Mouse (Mus musculus) stomach, embryonic 15.5 days (tissue): ENCODE measurements around the gene Spag5. TPM values are rescaled to one million over a fixed set of nuclear protein-coding genes. Genes with fewer than 3 reads are reported as not detected.

ENCODE experiments used
- ATAC-seq: fragments of 200-750 bp; cut with Nextera tagmentation; 2 replicates; pipeline ENCODE4 v1.8.0; 2017; ENCODE audit warnings: low read depth, moderate number of reproducible peaks, moderate TSS enrichment; ENCODE audit not compliant: insufficient read depth, low FRiP score
- H3K27ac ChIP-seq: fragments of 300-500 bp; sonication (generic); 2 replicates; pipeline ENCODE4 v1.5.1; 2015; ENCODE audit warnings: mild to moderate bottlenecking, inconsistent platforms
- H3K27me3 ChIP-seq: fragments of 300-500 bp; sonication (generic); replicated peaks from 2 replicates; pipeline ENCODE4 v1.6.1; 2015; ENCODE audit warnings: inconsistent platforms
- H3K36me3 ChIP-seq: fragments of 300-500 bp; sonication (generic); 2 replicates; pipeline ENCODE4 v1.6.1; 2015; ENCODE audit warnings: inconsistent platforms
- H3K4me1 ChIP-seq: fragments of 300-500 bp; sonication (generic); 2 replicates; pipeline ENCODE4 v1.6.1; 2015; ENCODE audit warnings: inconsistent platforms
- H3K4me2 ChIP-seq: fragments of 300-500 bp; sonication (generic); 2 replicates; pipeline ENCODE4 v1.6.1; 2015; ENCODE audit warnings: mild to moderate bottlenecking, inconsistent platforms
- H3K4me3 ChIP-seq: fragments of 300-500 bp; sonication (generic); replicated peaks from 2 replicates; pipeline ENCODE4 v1.5.1; 2015; ENCODE audit warnings: inconsistent platforms
- H3K9ac ChIP-seq: fragments of 300-500 bp; sonication (generic); 2 replicates; pipeline ENCODE4 v1.6.1; 2015; ENCODE audit warnings: inconsistent platforms
- H3K9me3 ChIP-seq: fragments of 300-500 bp; sonication (generic); 2 replicates; pipeline ENCODE4 v1.6.1; 2016; ENCODE audit warnings: inconsistent platforms
- WGBS: fragments of 180-500 bp; shearing (Covaris S2); methylation state at CpG from one replicate; pipeline ENCODE4 v1.1.7; 2015; 5-methylcytosine and 5-hydroxymethylcytosine counted together
- polyA plus RNA-seq: library from polyadenylated mRNA; unstranded; fragments of >200 nt; fragmentation: Nextera tagmentation; extraction: Ambion mirVana; gene quantifications from 2 replicates; pipeline ENCODE4 v1.2.1, GENCODE M21; 2015

Gene Spag5
- polyA plus RNA-seq, 1 experiment from 2014 or later, result 34.6 TPM

- ATAC-seq, result no peak
- no peaks in the 10 kb centered on the region for H3K9me3 ChIP-seq
- no peak overlapping the region for H3K4me3 ChIP-seq
- peaks cover 23% of the 10 kb centered on the region for H3K4me1 ChIP-seq
- H3K27ac ChIP-seq, result no peak overlapping the region
- H3K4me2 ChIP-seq, result no peak overlapping the region
- peaks cover 8% of the 10 kb centered on the region; the same call in 1 of the 2 replicates for H3K36me3 ChIP-seq
- no peak overlapping the region for H3K9ac ChIP-seq
- H3K27me3 ChIP-seq, result no peaks in the 10 kb centered on the region
- WGBS, result 94% methylated on average over 12 of the region's 12 CpGs
Measured at GRCm38 (mm10) chr11:78324965-78325364, 23.6 kb downstream of the Spag5 start.

GRCm38 (mm10) chr11:78327215-78327614, 25.9 kb downstream of the Spag5 start:
- no peak for ATAC-seq

DNA sequence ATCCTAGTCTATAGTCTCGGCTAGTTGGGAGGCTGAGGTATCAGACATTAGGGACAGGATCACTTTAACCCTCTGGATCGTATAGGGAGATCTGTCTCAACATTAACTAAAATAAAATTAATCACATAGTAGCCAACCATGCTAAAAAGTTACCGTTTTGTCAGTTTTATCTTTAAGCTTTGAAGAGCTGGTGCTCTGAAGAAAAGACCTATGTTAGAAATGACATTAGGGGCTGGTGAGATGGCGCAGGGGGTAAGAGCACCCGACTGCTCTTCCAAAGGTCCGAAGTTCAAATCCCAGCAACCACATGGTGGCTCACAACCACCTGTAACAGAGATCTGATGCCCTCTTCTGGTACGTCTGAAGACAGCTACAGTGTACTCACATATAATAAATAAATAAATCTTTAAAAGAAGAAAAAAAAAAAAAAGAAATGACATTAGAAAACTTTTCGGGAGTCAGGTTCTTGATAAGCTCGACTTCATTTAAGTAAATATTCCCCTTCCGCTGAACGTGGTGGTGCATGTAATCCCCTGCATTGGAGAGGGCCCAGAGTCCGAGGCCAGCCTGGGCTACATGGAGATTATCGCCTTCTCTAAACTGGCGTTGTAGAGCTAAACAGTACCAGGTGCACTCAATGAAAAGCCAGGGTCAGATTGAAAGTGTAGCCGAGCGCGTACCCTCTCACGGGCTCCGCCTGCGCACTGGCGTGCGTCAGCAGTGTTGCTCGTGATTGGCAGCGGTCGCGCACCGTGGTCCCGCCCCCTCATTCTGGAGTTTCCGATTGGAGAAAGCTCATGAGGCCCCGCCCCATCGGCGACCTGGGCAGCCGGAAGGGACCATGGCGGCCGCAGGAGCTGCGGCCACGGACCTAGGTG, 26.5 kb downstream of the Spag5 start, which contains the start of gene Pigs:
TSS of gene Pigs (plus strand) at position 782 of the 878 bp plus-strand sequence.
- H3K27ac ChIP-seq, result peak within 1 kb of the TSS; percentile 62; the same call in 1 of the 2 replicates
- H3K4me2 ChIP-seq, result peak within 1 kb of the TSS; percentile 94
- ATAC-seq, result peak; percentile 95
- peaks cover 2% of the 10 kb centered on the region; the same call in 1 of the 2 replicates for H3K36me3 ChIP-seq
- H3K4me3 ChIP-seq, result peak within 1 kb of the TSS; percentile 84
- WGBS, result 11% methylated on average over 37 of the region's 37 CpGs
- no peaks in the 10 kb centered on the region for H3K27me3 ChIP-seq
- H3K4me1 ChIP-seq, result peaks cover 16% of the 10 kb centered on the region; the same call in 1 of the 2 replicates
- H3K9ac ChIP-seq, result peak within 1 kb of the TSS; percentile 85
- no peaks in the 10 kb centered on the region for H3K9me3 ChIP-seq

More at GRCm38 (mm10) chr11:78327215-78327614, 25.9 kb downstream of the Spag5 start:
- peaks cover 20% of the 10 kb centered on the region for H3K4me1 ChIP-seq
- H3K9me3 ChIP-seq, result no peaks in the 10 kb centered on the region
- H3K27me3 ChIP-seq, result no peaks in the 10 kb centered on the region
- no peak overlapping the region for H3K4me2 ChIP-seq
- 89% methylated on average over 4 of the region's 4 CpGs for WGBS
- no peaks in the 10 kb centered on the region for H3K36me3 ChIP-seq
- no peak overlapping the region for H3K4me3 ChIP-seq
- H3K9ac ChIP-seq, result no peak overlapping the region
- no peak overlapping the region for H3K27ac ChIP-seq

DNA sequence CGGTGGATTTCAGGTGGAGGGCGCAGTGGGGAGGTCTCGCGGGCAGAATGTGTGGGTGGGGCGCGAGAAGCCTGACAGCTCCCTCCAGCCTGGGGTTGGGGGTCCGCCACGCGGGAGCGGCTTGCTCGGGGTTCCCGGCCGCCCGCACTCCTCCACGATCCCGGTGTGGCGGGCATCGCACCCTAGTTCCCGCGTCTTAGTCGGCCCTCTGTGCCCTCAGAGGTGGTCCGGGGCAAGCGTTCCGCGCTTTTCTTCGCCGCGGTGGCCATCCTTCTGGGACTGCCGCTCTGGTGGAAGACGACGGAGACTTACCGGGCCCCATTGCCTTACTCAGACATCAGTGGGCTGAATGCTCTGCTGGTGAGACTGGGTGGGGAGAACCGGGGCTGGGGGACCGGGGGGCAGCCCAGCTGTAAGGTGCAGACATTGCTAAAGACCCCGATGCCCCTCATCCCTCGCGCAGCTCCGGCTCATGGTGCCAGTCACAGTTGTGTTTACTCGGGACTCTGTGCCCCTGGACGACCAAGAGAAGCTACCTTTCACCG, 27.3 kb downstream of the Spag5 start:
- under 1% methylated on average over 41 of the region's 41 CpGs for WGBS
- H3K9ac ChIP-seq, result peak overlapping the region; percentile 85
- ATAC-seq, result peak; percentile 67
- no peaks in the 10 kb centered on the region for H3K27me3 ChIP-seq
- peaks cover 3% of the 10 kb centered on the region; the same call in 1 of the 2 replicates for H3K36me3 ChIP-seq
- peak overlapping the region; percentile 84 for H3K4me3 ChIP-seq
- no peak overlapping the region for H3K27ac ChIP-seq
- H3K4me2 ChIP-seq, result peak overlapping the region; percentile 94
- H3K4me1 ChIP-seq, result peaks cover 8% of the 10 kb centered on the region; the same call in 1 of the 2 replicates
- H3K9me3 ChIP-seq, result no peaks in the 10 kb centered on the region

- H3K36me3 ChIP-seq, result peaks cover 11% of the 10 kb centered on the region
Measured at GRCm38 (mm10) chr11:78332676-78333075, 31.3 kb downstream of the Spag5 start.

GRCm38 (mm10) chr11:78333992-78334391, 32.7 kb downstream of the Spag5 start:
- WGBS, result 88% methylated on average over 5 of the region's 5 CpGs

More at GRCm38 (mm10) chr11:78332676-78333075, 31.3 kb downstream of the Spag5 start:
- Histone ChIP-seq H3K27me3 (no peaks in the 10 kb centered on the region), H3K4me2 (no peak overlapping the region), H3K4me3 (no peak overlapping the region), H3K27ac (no peak overlapping the region), H3K9ac (no peak overlapping the region), H3K9me3 (no peaks in the 10 kb centered on the region), H3K4me1 (peaks cover 7% of the 10 kb centered on the region; the same call in 1 of the 2 replicates)
- no peak for ATAC-seq
- 93% methylated on average over 12 of the region's 12 CpGs for WGBS

GRCm38 (mm10) chr11:78337040-78337439, 35.7 kb downstream of the Spag5 start:
- ATAC-seq, result no peak

More at GRCm38 (mm10) chr11:78333992-78334391, 32.7 kb downstream of the Spag5 start:
- Histone ChIP-seq H3K9me3 (no peaks in the 10 kb centered on the region), H3K4me3 (no peak overlapping the region), H3K27me3 (no peaks in the 10 kb centered on the region), H3K27ac (no peak overlapping the region), H3K4me1 (peaks cover 4% of the 10 kb centered on the region; the same call in 1 of the 2 replicates), H3K9ac (no peak overlapping the region), H3K4me2 (no peak overlapping the region), H3K36me3 (peaks cover 16% of the 10 kb centered on the region)
- no peak for ATAC-seq

GRCm38 (mm10) chr11:78341702-78342101, 40.4 kb downstream of the Spag5 start:
- H3K36me3 ChIP-seq, result peaks cover 13% of the 10 kb centered on the region
- no peaks in the 10 kb centered on the region for H3K9me3 ChIP-seq
- 80% methylated on average over 12 of the region's 12 CpGs for WGBS
- no peak overlapping the region for H3K4me2 ChIP-seq
- peaks cover 35% of the 10 kb centered on the region for H3K4me1 ChIP-seq
- H3K4me3 ChIP-seq, result no peak overlapping the region
- H3K27me3 ChIP-seq, result no peaks in the 10 kb centered on the region
- no peak overlapping the region for H3K9ac ChIP-seq
- no peak overlapping the region for H3K27ac ChIP-seq
- no peak for ATAC-seq

More at GRCm38 (mm10) chr11:78337040-78337439, 35.7 kb downstream of the Spag5 start:
- Histone ChIP-seq H3K9ac (no peak overlapping the region), H3K27me3 (no peaks in the 10 kb centered on the region), H3K27ac (no peak overlapping the region), H3K4me3 (no peak overlapping the region), H3K4me1 (no peaks in the 10 kb centered on the region), H3K4me2 (no peak overlapping the region), H3K36me3 (peaks cover 25% of the 10 kb centered on the region), H3K9me3 (no peaks in the 10 kb centered on the region)
- WGBS, result 94% methylated on average over 8 of the region's 8 CpGs

- Histone ChIP-seq H3K4me1 (peaks cover 41% of the 10 kb centered on the region), H3K9me3 (no peaks in the 10 kb centered on the region), H3K9ac (peak within 1 kb of the TSS; percentile 90), H3K4me3 (peak within 1 kb of the TSS; percentile 82), H3K27ac (peak within 1 kb of the TSS; percentile 79), H3K4me2 (peak within 1 kb of the TSS; percentile 89), H3K27me3 (no peaks in the 10 kb centered on the region), H3K36me3 (peaks cover 12% of the 10 kb centered on the region)
- WGBS, result under 1% methylated on average over 63 of the region's 66 CpGs
- ATAC-seq, result peak; percentile 84
Measured at GRCm38 (mm10) chr11:78343381-78344327, 42.3 kb downstream of the Spag5 start, which contains the start of gene Unc119. Gene Unc119 (plus strand): TSS chr11:78343482.

GRCm38 (mm10) chr11:78344328-78344889, 43.1 kb downstream of the Spag5 start:
- no peak overlapping the region; the same call in 1 of the 2 replicates for H3K9ac ChIP-seq

More at GRCm38 (mm10) chr11:78344328-78344889, 43.1 kb downstream of the Spag5 start:
- WGBS, result 65% methylated on average over 6 of the region's 6 CpGs
- peak overlapping the region; percentile 89 for H3K4me2 ChIP-seq
- no peaks in the 10 kb centered on the region for H3K27me3 ChIP-seq
- peak overlapping the region; percentile 79 for H3K27ac ChIP-seq
- peak; percentile 51; the same call in 1 of the 2 replicates for ATAC-seq
- peaks cover 5% of the 10 kb centered on the region for H3K36me3 ChIP-seq
- no peaks in the 10 kb centered on the region for H3K9me3 ChIP-seq
- H3K4me1 ChIP-seq, result peaks cover 41% of the 10 kb centered on the region
- peak overlapping the region; percentile 82 for H3K4me3 ChIP-seq
